Mouse (Mus musculus) bone marrow, adult 2 months (tissue): ENCODE results near the gene Dr1. TPM values are rescaled to one million over a fixed set of nuclear protein-coding genes. Genes with fewer than 3 reads are reported as not detected.
A peak's percentile ranks its signal among the peaks of the same experiment; 100 is the strongest.
"Not testable (repeated sequence)": the region's sequence is repeated elsewhere in the genome, so short reads cannot be mapped to it uniquely, and the experiment has no call there.

Experiments
- H3K27ac ChIP-seq: fragments of 200-500 bp; 2 replicates; pipeline ENCODE4 v1.5.1; 2012; ENCODE audit warnings: low read depth, mild to moderate bottlenecking, control low read depth, inconsistent platforms, low read length; ENCODE audit not compliant: control insufficient read depth, poor library complexity, insufficient read depth
- H3K4me1 ChIP-seq: fragments of 200-500 bp; 2 replicates; pipeline ENCODE4 v1.6.1; 2011; ENCODE audit warnings: low read length; ENCODE audit not compliant: control insufficient read depth, insufficient read depth
- H3K4me3 ChIP-seq: fragments of 200-500 bp; replicated peaks from 2 replicates; pipeline ENCODE3; 2011; ENCODE audit warnings: mild to moderate bottlenecking, low read depth, low read length, control low read depth; ENCODE audit not compliant: control insufficient read depth
- CTCF ChIP-seq: fragments of 200-500 bp; IDR thresholded peaks from 2 replicates; pipeline ENCODE4 v1.5.1; 2011; ENCODE audit warnings: low read length, control low read depth; ENCODE audit not compliant: control insufficient read depth, insufficient read depth
- POLR2A ChIP-seq: fragments of 200-500 bp; IDR thresholded peaks from 2 replicates; pipeline ENCODE4 v1.6.1; 2011; ENCODE audit warnings: low read depth, mild to moderate bottlenecking, control low read depth, low read length, borderline replicate concordance; ENCODE audit not compliant: control insufficient read depth
- WGBS: fragments of 180-500 bp; shearing (Covaris S2); methylation state at CpG from one replicate; pipeline ENCODE4 v1.1.7; 2018; 5-methylcytosine and 5-hydroxymethylcytosine counted together
- polyA plus RNA-seq: library from polyadenylated mRNA; stranded (reverse); fragments of >200 nt; gene quantifications from 2 replicates; pipeline ENCODE4 v1.2.4, GENCODE M21; 2011; ENCODE audit warnings: low replicate concordance; ENCODE audit not compliant: missing spikeins, insufficient read depth, insufficient read length

Gene Dr1
- polyA plus RNA-seq, 1 experiment: 12.2 TPM

- Histone ChIP-seq H3K27ac (peak overlapping the region; percentile 97), H3K4me3 (peak overlapping the region; percentile 98), H3K4me1 (no peaks in the 10 kb centered on the region; the same call in 1 of the 2 replicates)
- WGBS: under 1% methylated on average over 44 of the region's 44 CpGs
- TF ChIP-seq POLR2A: no peak
Measured at GRCm38 (mm10) chr5:108269063-108269810, 540 bp downstream of the Dr1 start.

DNA sequence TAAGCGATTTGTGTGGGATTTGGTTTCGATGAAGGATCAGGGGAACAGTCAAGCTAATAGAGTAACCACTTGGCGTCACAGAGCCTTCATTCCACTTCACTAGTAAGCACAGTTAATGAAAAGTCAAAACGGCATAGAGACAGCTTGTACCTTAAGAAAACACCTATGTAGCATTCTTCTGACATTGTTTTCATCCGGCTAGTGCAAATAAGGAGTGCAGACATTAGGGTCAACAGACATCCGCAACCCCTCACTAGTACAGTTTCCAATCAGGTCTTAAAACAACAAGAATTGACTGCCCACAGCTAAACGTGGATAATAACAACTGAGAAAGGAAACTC, 1.1 kb downstream of the Dr1 start:
- WGBS: 4% methylated on average over 7 of the region's 7 CpGs
- peak overlapping the region; percentile 98 for H3K4me3 ChIP-seq
- H3K4me1 ChIP-seq: no peaks in the 10 kb centered on the region; the same call in 1 of the 2 replicates
- no peak for TF ChIP-seq CTCF
- H3K27ac ChIP-seq: no peak overlapping the region

DNA sequence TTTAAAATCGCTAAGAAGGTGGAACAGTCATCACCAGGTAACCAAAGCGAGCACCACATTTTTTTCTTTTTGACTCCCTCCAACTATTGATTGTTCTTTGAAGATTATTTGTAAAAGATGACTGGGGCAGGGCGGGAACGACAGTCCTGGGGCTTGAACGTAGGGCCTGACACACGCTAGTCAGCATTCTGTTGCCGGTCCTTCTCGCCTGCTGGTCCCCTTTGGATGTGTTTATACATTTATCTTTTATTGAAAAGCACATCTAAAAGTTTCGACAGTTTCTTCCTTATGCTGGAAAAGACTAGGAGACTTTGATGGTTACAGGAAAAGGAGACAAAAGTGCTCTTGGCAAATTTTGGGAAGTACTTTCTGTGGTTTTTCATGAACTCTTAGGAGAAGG, 1.7 kb downstream of the Dr1 start:
- no peak overlapping the region for H3K27ac ChIP-seq
- H3K4me3 ChIP-seq: peak overlapping the region; percentile 98
- H3K4me1 ChIP-seq: no peaks in the 10 kb centered on the region; the same call in 1 of the 2 replicates
- 2% methylated on average over 9 of the region's 9 CpGs for WGBS
- TF ChIP-seq POLR2A: no peak
- no peak for TF ChIP-seq CTCF

DNA sequence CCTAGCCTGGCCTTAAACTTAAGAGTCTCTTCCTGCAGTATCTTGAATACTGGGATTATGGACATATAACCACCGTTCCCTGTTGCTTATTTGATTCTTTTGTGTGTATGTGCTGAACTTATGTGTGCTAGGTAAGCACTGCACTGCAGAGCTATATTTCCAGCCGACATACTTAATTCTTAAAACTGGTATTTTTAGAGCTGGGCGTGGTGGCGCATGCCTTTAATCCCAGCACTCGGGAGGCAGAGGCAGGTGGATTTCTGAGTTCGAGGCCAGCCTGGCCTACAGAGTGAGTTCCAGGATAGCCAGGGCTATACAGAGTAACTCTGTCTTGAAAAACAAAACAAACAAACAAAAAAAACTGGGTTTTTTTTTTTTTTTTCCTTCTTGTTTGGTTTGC, 2.6 kb downstream of the Dr1 start:
- not testable (repeated sequence) for H3K4me1 ChIP-seq, H3K4me3 ChIP-seq
- 79% methylated on average over 6 of the region's 6 CpGs for WGBS

GRCm38 (mm10) chr5:108286957-108287356, 18.3 kb downstream of the Dr1 start:
- TF ChIP-seq POLR2A: no peak
- Histone ChIP-seq H3K27ac (no peak overlapping the region), H3K4me3 (no peak overlapping the region), H3K4me1 (no peaks in the 10 kb centered on the region)
- 32% methylated on average over 2 of the region's 2 CpGs for WGBS

More for the DNA sequence above, 2.6 kb downstream of the Dr1 start:
- not testable (repeated sequence) for H3K27ac ChIP-seq

DNA sequence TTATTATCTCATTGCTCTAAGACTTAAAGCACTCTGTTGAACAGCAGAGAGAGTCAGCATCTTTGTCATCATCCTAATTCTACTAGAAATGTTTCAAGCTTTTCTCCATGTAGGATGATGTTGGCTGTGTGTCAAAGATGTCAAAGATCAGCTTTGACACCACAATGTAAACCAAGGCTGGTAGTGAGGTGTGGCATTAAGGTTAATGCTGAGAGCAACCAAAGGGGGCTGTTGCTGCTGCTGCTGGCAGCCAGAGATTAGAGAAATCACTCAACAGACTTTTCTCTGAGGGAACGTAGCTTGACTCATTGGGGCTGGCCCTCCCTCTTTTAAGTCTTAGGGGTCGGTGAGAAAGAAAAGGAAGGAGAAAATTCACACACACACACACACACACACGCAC, 32.9 kb downstream of the Dr1 start:
- Histone ChIP-seq H3K27ac (no peak overlapping the region), H3K4me1 (no peaks in the 10 kb centered on the region), H3K4me3 (no peak overlapping the region)
- TF ChIP-seq CTCF (no peak), POLR2A (no peak)
- 55% methylated on average over 3 of the region's 3 CpGs for WGBS

DNA sequence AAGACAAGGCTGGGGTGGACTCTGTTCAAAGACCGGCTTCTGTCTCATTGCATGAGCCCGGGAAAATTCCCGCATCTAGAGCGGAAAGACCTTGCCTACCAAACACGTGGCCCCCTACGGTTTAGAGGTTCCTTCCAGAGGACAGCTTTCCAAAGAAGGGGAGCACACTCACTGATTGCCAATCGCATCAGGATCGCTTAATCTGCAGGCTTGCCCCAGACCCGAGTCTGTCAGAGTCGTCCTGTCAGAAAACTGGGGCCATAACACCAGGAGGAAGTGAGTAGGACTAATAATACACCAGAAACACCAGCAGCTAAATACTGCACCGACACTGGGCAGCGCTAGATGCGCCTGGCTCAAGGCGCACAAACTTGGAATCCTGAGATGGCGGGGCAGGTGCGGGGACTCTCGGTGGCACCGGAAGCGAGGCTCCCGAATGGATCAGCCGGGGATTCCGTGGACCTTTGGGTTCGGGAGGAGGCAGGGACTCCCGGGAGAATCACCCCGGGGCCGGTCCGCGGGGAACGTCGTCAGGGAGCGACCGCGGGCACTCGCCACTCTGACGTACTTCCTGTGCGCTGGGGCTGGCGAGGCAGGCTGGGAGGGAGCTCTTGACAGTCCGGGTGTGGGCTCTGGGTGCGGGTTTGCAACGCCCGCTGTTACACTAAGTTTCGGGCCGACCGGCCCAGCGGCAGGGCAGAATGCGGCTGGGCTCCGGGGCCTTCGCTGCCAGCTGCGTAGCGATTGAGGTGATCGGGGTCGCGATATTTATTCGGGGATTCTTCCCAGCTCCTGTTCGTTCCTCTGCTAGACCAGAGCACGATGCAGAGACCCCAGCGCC, 43.7 kb downstream of the Dr1 start, which contains the start of gene Pigg:
Gene Pigg, plus strand, starts transcription at position 386 of the 841 bp plus-strand sequence.
- Histone ChIP-seq H3K4me3 (peak within 1 kb of the TSS; percentile 92), H3K4me1 (peaks cover 3% of the 10 kb centered on the region), H3K27ac (peak within 1 kb of the TSS; percentile 72)
- TF ChIP-seq CTCF (no peak), POLR2A (peak; percentile 96)
- WGBS: under 1% methylated on average over 57 of the region's 57 CpGs

DNA sequence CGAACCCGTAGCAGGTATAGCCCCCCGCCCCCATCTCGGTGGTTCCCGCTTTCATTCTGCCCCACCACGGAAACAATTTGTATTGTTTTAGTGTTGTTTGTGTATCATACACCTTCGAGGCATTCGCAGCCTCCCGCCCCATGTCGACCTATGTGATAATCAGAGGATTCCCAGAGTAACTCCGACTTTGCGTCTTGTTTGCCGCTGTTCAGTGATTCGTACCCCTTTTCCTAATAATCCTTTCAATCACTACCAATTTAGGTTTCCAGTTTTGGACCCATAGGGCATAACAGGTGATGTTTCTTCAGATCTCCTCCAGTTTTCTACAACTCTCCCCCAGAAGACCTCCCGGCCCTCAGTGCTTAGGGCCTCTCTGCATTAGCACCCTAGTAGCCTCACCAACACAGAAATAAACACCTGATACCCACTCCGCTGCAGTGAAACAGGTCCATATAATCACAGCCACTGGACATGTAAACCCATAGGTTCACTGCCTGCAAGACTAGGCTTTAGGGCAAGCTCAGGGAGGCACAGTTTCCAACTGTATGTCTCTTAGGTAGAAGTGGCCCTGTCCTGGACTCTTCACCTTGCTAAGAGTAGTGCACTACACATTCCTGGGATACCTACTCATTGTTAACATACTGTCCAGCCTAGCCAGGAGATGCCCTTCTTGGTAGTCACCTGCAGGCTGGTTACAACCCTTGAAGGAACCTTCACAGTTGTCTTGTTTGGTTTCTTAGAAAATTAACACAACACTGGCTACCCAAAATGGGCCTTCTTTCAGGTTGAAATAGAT, 44.6 kb downstream of the Dr1 start:
- peak overlapping the region; percentile 92 for H3K4me3 ChIP-seq
- WGBS: 5% methylated on average over 16 of the region's 16 CpGs
- peak overlapping the region; percentile 72; the same call in 1 of the 2 replicates for H3K27ac ChIP-seq
- peaks cover 3% of the 10 kb centered on the region for H3K4me1 ChIP-seq
- TF ChIP-seq CTCF: no peak
- no peak for TF ChIP-seq POLR2A

Other genes starting within 250 kb of the Dr1 start
- 15.4 and 30.0 TPM in 2 replicates for gene Mtf2, start 203.2 kb upstream of the Dr1 start, polyA plus RNA-seq
- gene Tmed5, start 136.3 kb upstream of the Dr1 start, polyA plus RNA-seq: 4.2 and 5.1 TPM in 2 replicates
- gene Ccdc18, start 136.0 kb upstream of the Dr1 start, polyA plus RNA-seq: 7.3 and 12.5 TPM in 2 replicates
- 0.84 and 1.6 TPM in 2 replicates for gene Pigg, start 43.7 kb downstream of the Dr1 start, polyA plus RNA-seq
- gene Gm42517, start 99.0 kb downstream of the Dr1 start, polyA plus RNA-seq: 1.4 and 3.5 TPM in 2 replicates
- not detected in 2 replicates for gene Pde6b, start 119.5 kb downstream of the Dr1 start, polyA plus RNA-seq
- 313 and 485 TPM in 2 replicates for gene Atp5k, start 165.6 kb downstream of the Dr1 start, polyA plus RNA-seq
- gene Mfsd7a, start 180.0 kb downstream of the Dr1 start, polyA plus RNA-seq: 5.3 and 11.2 TPM in 2 replicates
- 10.1 and 13.7 TPM in 2 replicates for gene Pcgf3, start 192.3 kb downstream of the Dr1 start, polyA plus RNA-seq